Mouse (Mus musculus) ovary, adult 2 months (tissue): ENCODE measurements around the gene Prss47. TPM values are rescaled to one million over a fixed set of nuclear protein-coding genes. Genes with fewer than 3 reads are reported as not detected.

Experiments
- polyA plus RNA-seq: library from polyadenylated mRNA; depleted of rRNA; stranded (reverse); fragments of >200 nt; gene quantifications from 2 replicates; pipeline ENCODE4 v1.2.3, GENCODE M21; 2012; rRNA removed

The Prss47 gene
- not detected in 2 replicates for polyA plus RNA-seq

DNA sequence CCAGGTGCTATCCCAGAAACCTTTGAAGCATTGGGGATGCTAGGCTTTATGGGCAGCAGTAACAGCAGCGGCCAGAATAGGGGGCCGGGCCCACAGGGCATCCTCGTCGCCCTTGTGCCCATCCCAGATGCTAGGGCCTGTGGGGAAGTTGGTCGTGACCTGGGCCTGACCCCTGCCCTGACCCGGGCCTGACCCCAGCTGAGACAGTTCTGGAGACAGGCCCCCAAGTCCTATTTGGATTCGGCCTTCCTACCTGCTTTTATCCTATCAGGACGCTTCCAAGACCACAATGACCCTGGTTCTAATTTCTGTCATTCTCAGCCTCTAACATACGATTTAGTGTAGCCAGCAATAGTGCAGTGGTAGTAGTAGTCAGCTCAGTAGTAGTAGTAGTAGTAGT, at the start of gene Prss47:
Gene Prss47, minus strand, starts transcription at position 101 of the 400 bp plus-strand sequence.

DNA sequence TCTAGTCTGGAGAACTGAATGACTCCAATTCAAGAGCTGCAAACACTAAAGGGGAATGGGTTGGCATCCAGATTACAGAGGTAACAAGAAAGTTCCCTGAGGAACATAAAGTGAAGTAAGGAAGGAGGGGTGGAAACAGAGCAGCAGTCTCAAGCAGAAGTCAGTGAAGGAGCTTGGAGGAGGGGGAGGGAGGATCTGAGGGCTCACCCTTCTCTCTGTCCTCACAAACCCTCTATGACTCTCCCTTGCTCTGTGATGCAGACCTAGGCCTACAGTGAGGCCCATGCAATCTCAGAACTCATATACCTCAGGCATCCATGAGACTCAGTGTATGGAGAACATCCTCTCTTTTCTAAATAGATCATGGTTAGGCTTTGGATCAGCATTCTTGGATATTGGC, 19.8 kb downstream of the Prss47 start, which contains the start of gene Spata31d1c:
Gene Spata31d1c, plus strand, starts transcription at position 301 of the 400 bp plus-strand sequence.

Other genes starting within 250 kb of the Prss47 start
- 0.09 and 0.24 TPM in 2 replicates for gene Cntnap3, start 148.8 kb downstream of the Prss47 start, polyA plus RNA-seq
- not detected in 2 replicates for gene Spata31, start 135.4 kb downstream of the Prss47 start, polyA plus RNA-seq
- gene Spata31d1c, start 19.7 kb downstream of the Prss47 start, polyA plus RNA-seq, result not detected in 2 replicates
- 15.1 and 19.7 TPM in 2 replicates for gene Mfsd14b, start 60.2 kb upstream of the Prss47 start, polyA plus RNA-seq
- gene Olfr465-ps1, start 85.3 kb upstream of the Prss47 start, polyA plus RNA-seq, result not detected in 2 replicates
- gene Olfr466, start 97.5 kb upstream of the Prss47 start, polyA plus RNA-seq, result not detected in 2 replicates
- 0.76 and 1.1 TPM in 2 replicates for gene Nlrp4f, start 153.2 kb upstream of the Prss47 start, polyA plus RNA-seq
- gene Gm10775, start 206.8 kb upstream of the Prss47 start, polyA plus RNA-seq, result 0.12 and 0.21 TPM in 2 replicates
- 18.1 and 19.2 TPM in 2 replicates for gene Zfp369, start 226.1 kb upstream of the Prss47 start, polyA plus RNA-seq